Mouse (Mus musculus) olfactory bulb, adult 2 months (tissue): Measurements from ENCODE around the gene Tsacc.

Experiments
- CTCF ChIP-seq: fragments of 200-500 bp; IDR thresholded peaks from 2 replicates; pipeline ENCODE4 v1.5.1; 2012; ENCODE audit warnings: low read depth, mild to moderate bottlenecking, low read length, moderate library complexity; ENCODE audit not compliant: insufficient read depth
- POLR2A ChIP-seq: fragments of 200-500 bp; IDR thresholded peaks from 2 replicates; pipeline ENCODE4 v1.6.1; 2012; ENCODE audit warnings: mild to moderate bottlenecking, low read depth, low read length, moderate library complexity; ENCODE audit not compliant: insufficient read depth

GRCm38 (mm10) chr3:88334902-88335435, 38.2 kb upstream of the Tsacc start:
- TF ChIP-seq CTCF (no peak), POLR2A (no peak)
